Mouse (Mus musculus): Measurements from ENCODE around the gene Hmgcs2.

DNA sequence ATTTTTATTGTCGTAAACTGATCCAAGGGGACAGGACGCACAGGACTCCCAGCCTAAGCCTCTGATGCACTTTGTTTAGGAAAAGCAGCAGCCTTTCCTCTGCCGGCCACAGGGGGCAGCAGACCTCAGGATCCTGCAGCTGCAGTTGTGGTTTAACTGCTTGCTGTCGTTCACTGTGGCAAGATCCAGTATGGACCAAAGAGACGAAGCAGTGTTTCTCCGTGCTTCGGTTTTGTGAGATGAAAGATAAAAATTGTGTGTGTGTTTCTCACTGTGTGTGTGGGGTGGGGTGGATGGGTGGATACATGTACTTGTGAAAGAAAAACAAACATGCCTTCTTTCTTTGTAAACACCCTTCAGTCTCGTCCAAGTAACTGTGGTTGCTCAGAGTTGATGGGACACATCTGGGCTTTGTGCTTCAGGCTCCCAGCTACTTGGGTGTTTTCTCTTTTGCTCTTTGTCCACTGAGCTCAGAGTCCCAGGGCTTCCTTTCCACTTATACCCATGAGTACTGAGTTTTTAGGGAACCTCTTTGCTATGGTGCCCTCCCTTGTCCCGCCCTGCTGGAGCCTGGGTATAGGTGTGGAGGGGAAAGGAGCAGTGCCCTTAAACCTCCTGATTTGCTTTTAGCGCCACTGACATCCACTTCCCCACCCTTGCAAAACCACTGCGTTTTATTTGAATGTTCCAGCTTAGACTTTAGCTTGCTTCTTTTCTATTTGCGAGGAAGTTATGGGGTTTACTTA is 871 bp downstream of the Hmgcs2 start:
- peak; percentile 91 for TF ChIP-seq CTCF (IDR thresholded peaks at IDR 0.05; ENCODE audit: extremely low read depth, insufficient read depth, insufficient read length, insufficient replicate concordance)
- TF ChIP-seq POLR2A (IDR thresholded peaks at IDR 0.05; ENCODE audit: low read depth, low read length) = no peak

Data from spleen, adult 2 months (tissue).